Mouse (Mus musculus): ENCODE results near the gene Ebf3. TPM values are rescaled to one million over a fixed set of nuclear protein-coding genes. Genes with fewer than 3 reads are reported as not detected.

The Ebf3 gene
- polyA plus RNA-seq (2015; fragmentation: Nextera tagmentation; extraction: Ambion mirVana), result 0.22 and 0.30 TPM in 2 replicates

DNA sequence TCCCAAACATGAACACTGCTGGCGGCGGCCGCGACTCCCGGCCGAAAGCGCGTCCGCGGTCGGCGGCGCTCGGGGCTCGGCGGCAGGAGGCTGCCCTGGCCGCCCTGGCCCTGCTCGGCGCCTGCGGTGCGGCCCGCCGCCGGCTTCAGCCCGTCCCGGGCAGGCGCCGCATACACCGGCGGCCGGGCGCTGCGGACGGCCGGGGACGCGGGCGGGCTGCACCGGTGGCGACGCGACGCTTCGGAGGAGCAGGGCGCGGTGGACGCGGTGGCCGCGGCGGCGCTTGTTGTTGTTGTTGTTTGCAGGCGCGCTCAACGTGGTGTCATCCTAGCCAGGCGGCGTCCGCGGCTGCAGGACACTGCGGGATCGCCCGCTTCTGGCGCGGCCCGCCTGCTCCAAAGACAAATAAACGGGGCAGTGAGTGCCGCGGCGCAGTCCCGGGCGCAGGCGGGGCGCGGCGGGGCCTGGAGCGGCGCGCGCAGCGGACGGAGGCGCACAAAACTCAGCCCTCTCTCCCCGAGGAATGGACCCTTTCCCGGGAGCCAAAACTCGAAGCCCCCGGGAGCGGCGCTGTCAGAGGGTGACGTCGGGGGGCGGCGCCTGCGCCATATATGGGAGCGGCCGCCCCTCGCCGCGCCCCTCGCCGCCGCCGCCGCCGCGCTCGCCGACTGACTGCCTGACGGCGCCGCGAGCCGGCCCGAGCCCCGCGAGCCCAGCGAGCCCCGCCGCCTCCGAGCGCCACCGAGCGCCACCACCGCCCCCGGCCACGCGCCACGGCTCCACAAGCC lies at the start of gene Ebf3:
TSS of gene Ebf3 (minus strand) at position 542 of the 788 bp plus-strand sequence.
- WGBS, result 2% methylated on average over 100 of the region's 127 CpGs
- no peak for TF ChIP-seq CTCF (IDR thresholded peaks at IDR 0.05; ENCODE audit: low read depth)
- peak within 1 kb of the TSS; percentile 50 for H3K4me3 ChIP-seq (replicated peaks; ENCODE audit: low read depth, low read length)
- H3K9ac ChIP-seq (ENCODE audit: low read depth, low read length), result peak within 1 kb of the TSS; percentile 56; the same call in 1 of the 2 replicates
- DNase-seq (ENCODE audit: low spot score), result peak; percentile 93
- peak; percentile 71 for ATAC-seq (replicated peaks; ENCODE audit: low FRiP score, low read depth)
- no peaks in the 10 kb centered on the region for H3K9me3 ChIP-seq (replicated peaks; ENCODE audit: low read length)
- peak within 1 kb of the TSS; percentile 95 for H3K4me2 ChIP-seq (ENCODE audit: low read length)
- no peak within 1 kb of the TSS for H3K27ac ChIP-seq
- H3K27me3 ChIP-seq (ENCODE audit: insufficient read depth, low read length), result peaks cover 80% of the 10 kb centered on the region
- H3K4me1 ChIP-seq (replicated peaks; ENCODE audit: insufficient read depth, low read length), result peaks cover 26% of the 10 kb centered on the region
- no peaks in the 10 kb centered on the region for H3K36me3 ChIP-seq (ENCODE audit: insufficient read depth, low read length)

DNA sequence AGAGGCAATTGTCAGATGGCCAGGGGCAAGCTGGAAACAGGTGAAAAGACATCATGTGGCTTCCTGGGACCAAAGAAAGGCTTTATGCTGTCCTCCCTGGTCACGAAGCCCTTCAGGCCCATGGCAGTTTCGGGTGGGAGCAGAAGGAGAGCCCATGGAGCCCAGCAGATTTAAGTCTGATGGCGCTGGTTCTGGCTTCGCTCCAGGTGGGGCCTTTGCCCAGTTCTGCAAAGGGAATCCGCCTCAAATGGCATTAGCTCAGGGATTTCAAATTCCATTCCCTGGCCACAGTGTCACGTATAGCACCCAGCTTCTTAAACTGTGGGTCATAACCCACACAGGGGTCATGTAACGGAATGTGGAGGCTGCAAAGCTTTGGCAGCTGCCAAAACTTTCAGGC lies 32.6 kb upstream of the Ebf3 start:
- WGBS, result 65% methylated on average over 7 of the region's 7 CpGs
- Histone ChIP-seq H3K27ac (no peak overlapping the region), H3K4me3 (replicated peaks; ENCODE audit: low read depth, low read length) (no peak overlapping the region), H3K27me3 (ENCODE audit: insufficient read depth, low read length) (no peaks in the 10 kb centered on the region), H3K4me2 (ENCODE audit: low read length) (no peak overlapping the region), H3K9ac (ENCODE audit: low read depth, low read length) (no peak overlapping the region), H3K9me3 (replicated peaks; ENCODE audit: low read length) (no peaks in the 10 kb centered on the region), H3K36me3 (ENCODE audit: insufficient read depth, low read length) (no peaks in the 10 kb centered on the region), H3K4me1 (replicated peaks; ENCODE audit: insufficient read depth, low read length) (no peaks in the 10 kb centered on the region)
- TF ChIP-seq CTCF (IDR thresholded peaks at IDR 0.05; ENCODE audit: low read depth), result no peak
- DNase-seq (ENCODE audit: low spot score) (no peak), ATAC-seq (replicated peaks; ENCODE audit: low FRiP score, low read depth) (no peak)

- H3K4me2 ChIP-seq (ENCODE audit: low read length), result no peak overlapping the region
- no peak overlapping the region for H3K9ac ChIP-seq (ENCODE audit: low read depth, low read length)
- DNase-seq (ENCODE audit: low spot score), result no peak
- H3K4me1 ChIP-seq (replicated peaks; ENCODE audit: insufficient read depth, low read length), result no peaks in the 10 kb centered on the region
- no peaks in the 10 kb centered on the region for H3K36me3 ChIP-seq (ENCODE audit: insufficient read depth, low read length)
- no peaks in the 10 kb centered on the region for H3K27me3 ChIP-seq (ENCODE audit: insufficient read depth, low read length)
- no peak overlapping the region for H3K4me3 ChIP-seq (replicated peaks; ENCODE audit: low read depth, low read length)
- no peaks in the 10 kb centered on the region for H3K9me3 ChIP-seq (replicated peaks; ENCODE audit: low read length)
- H3K27ac ChIP-seq, result no peak overlapping the region
- 78% methylated on average over 10 of the region's 10 CpGs for WGBS
- ATAC-seq (replicated peaks; ENCODE audit: low FRiP score, low read depth), result no peak
- TF ChIP-seq CTCF (IDR thresholded peaks at IDR 0.05; ENCODE audit: low read depth), result no peak
Observed at GRCm38 (mm10) chr7:137346068-137346467, 31.8 kb upstream of the Ebf3 start.

- no peak for ATAC-seq (replicated peaks; ENCODE audit: low FRiP score, low read depth)
- 89% methylated on average over 2 of the region's 2 CpGs for WGBS
Observed at GRCm38 (mm10) chr7:137333951-137334350, 19.7 kb upstream of the Ebf3 start.

DNA sequence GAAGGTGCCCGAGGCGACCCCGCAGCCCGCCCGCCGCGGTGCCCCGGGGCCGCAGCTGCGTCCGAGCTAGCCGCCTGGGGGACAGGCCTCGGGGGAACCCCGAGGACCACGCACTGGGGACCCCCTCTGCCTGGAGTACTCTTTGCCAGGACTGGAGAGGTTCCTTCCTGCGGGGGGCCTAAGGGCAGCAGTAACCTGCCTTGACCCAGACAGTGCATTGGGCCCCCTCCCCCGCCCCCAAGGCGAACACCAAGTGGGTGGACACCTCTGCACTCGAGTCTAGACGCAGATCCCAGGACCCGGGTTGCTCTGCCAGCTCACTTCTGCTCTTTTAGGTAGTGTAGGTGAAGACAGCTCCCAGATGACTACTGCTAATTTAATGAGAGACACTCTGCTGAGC lies 8.7 kb upstream of the Ebf3 start:
- ATAC-seq (replicated peaks; ENCODE audit: low FRiP score, low read depth) (0 out of 2 replicates have a peak, but pooled peaks have one; percentile 30), DNase-seq (ENCODE audit: low spot score) (no peak)
- Histone ChIP-seq H3K4me3 (replicated peaks; ENCODE audit: low read depth, low read length) (peak overlapping the region; percentile 34), H3K4me2 (ENCODE audit: low read length) (peak overlapping the region; percentile 59), H3K27me3 (ENCODE audit: insufficient read depth, low read length) (peaks cover 69% of the 10 kb centered on the region), H3K9me3 (replicated peaks; ENCODE audit: low read length) (no peaks in the 10 kb centered on the region), H3K36me3 (ENCODE audit: insufficient read depth, low read length) (no peaks in the 10 kb centered on the region), H3K9ac (ENCODE audit: low read depth, low read length) (peak overlapping the region; percentile 10; the same call in 1 of the 2 replicates), H3K27ac (no peak overlapping the region), H3K4me1 (replicated peaks; ENCODE audit: insufficient read depth, low read length) (peaks cover 8% of the 10 kb centered on the region)
- TF ChIP-seq CTCF (IDR thresholded peaks at IDR 0.05; ENCODE audit: low read depth), result no peak
- under 1% methylated on average over 20 of the region's 21 CpGs for WGBS

More at GRCm38 (mm10) chr7:137333951-137334350, 19.7 kb upstream of the Ebf3 start:
- no peaks in the 10 kb centered on the region for H3K36me3 ChIP-seq (ENCODE audit: insufficient read depth, low read length)
- no peak overlapping the region for H3K4me3 ChIP-seq (replicated peaks; ENCODE audit: low read depth, low read length)
- H3K9ac ChIP-seq (ENCODE audit: low read depth, low read length), result no peak overlapping the region
- H3K4me1 ChIP-seq (replicated peaks; ENCODE audit: insufficient read depth, low read length), result no peaks in the 10 kb centered on the region
- no peak overlapping the region for H3K27ac ChIP-seq
- no peaks in the 10 kb centered on the region for H3K9me3 ChIP-seq (replicated peaks; ENCODE audit: low read length)
- H3K4me2 ChIP-seq (ENCODE audit: low read length), result no peak overlapping the region
- DNase-seq (ENCODE audit: low spot score), result no peak
- H3K27me3 ChIP-seq (ENCODE audit: insufficient read depth, low read length), result no peaks in the 10 kb centered on the region; the same call in 1 of the 2 replicates
- no peak for TF ChIP-seq CTCF (IDR thresholded peaks at IDR 0.05; ENCODE audit: low read depth)

DNA sequence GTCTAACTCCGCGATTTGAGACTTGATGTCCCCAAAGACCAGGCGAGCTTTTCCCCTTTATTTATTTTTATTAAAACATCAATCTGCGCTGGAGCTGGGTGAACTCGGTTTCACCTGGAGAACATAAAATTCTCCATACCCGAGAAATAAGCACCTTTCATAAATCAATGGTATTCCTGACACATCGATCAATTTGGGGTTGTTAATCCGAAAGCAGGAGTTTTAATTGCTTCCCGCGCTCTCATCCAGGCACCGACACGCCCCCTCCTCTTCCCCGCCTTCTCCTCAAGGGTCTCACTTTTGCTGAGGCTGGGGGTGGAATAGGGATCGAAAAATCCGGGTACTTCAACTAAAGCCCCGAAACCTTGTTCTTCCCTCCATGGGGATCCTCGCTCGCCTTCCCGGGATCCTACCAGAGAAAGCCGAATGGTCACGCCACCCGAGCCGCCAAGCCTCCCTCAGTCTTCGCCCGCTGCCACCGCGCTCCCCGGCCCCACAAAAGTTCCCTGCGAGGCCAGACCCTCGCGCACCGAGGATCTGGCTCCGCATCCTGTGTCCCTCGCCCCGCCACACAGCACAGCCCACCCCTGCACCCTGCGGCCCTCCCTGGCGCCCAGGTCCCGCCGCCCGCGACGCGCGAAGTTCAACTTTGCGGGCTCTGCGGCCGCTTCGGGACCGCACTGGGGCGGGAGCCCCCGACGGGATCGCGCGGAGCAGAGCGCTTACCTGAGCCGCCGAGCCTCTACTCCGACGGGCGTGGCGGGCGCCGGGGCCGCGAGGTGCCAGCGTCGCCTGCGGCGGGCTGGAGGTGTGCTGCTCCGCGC lies 7.9 kb upstream of the Ebf3 start:
- peak overlapping the region; percentile 59 for H3K4me2 ChIP-seq (ENCODE audit: low read length)
- peaks cover 73% of the 10 kb centered on the region for H3K27me3 ChIP-seq (ENCODE audit: insufficient read depth, low read length)
- ATAC-seq (replicated peaks; ENCODE audit: low FRiP score, low read depth) (no peak), DNase-seq (ENCODE audit: low spot score) (no peak)
- H3K36me3 ChIP-seq (ENCODE audit: insufficient read depth, low read length), result no peaks in the 10 kb centered on the region
- H3K4me3 ChIP-seq (replicated peaks; ENCODE audit: low read depth, low read length), result peak overlapping the region; percentile 34
- no peak overlapping the region for H3K27ac ChIP-seq
- H3K9me3 ChIP-seq (replicated peaks; ENCODE audit: low read length), result no peaks in the 10 kb centered on the region
- TF ChIP-seq CTCF (IDR thresholded peaks at IDR 0.05; ENCODE audit: low read depth), result no peak
- H3K4me1 ChIP-seq (replicated peaks; ENCODE audit: insufficient read depth, low read length), result peaks cover 8% of the 10 kb centered on the region
- 2% methylated on average over 72 of the region's 72 CpGs for WGBS
- peak overlapping the region; percentile 10; the same call in 1 of the 2 replicates for H3K9ac ChIP-seq (ENCODE audit: low read depth, low read length)

All from kidney, postnatal 0 days (tissue).